Mouse (Mus musculus): ENCODE results near the gene Lnp1.
"Not testable (repeated sequence)": the region's sequence is repeated elsewhere in the genome, so short reads cannot be mapped to it uniquely, and the experiment has no call there.

The Lnp1 gene

GRCm38 (mm10) chr16:56928023-56928422 lies at the start of gene Lnp1:
TSS of gene Lnp1 (minus strand) at chr16:56928061.
- DNase-seq (ENCODE audit: inconsistent ontology term): peak; percentile 11

GRCm38 (mm10) chr16:56974646-56975045 lies 46.8 kb upstream of the Lnp1 start:
- no peak for DNase-seq (ENCODE audit: inconsistent ontology term)

- not testable (repeated sequence) for DNase-seq (ENCODE audit: inconsistent ontology term)
Observed at GRCm38 (mm10) chr16:56958311-56958710, 30.4 kb upstream of the Lnp1 start.

- no peak for DNase-seq (ENCODE audit: inconsistent ontology term)
Observed at GRCm38 (mm10) chr16:56949085-56949484, 21.2 kb upstream of the Lnp1 start.

- peak; percentile 27 for DNase-seq (ENCODE audit: inconsistent ontology term)
Observed at GRCm38 (mm10) chr16:56942341-56942740, 14.5 kb upstream of the Lnp1 start.

GRCm38 (mm10) chr16:56920102-56920657 lies 7.7 kb downstream of the Lnp1 start:
- peak; percentile 39 for DNase-seq (ENCODE audit: inconsistent ontology term)

- DNase-seq (ENCODE audit: inconsistent ontology term): no peak
Observed at GRCm38 (mm10) chr16:56917230-56917629, 10.6 kb downstream of the Lnp1 start.

- DNase-seq (ENCODE audit: inconsistent ontology term): no peak
Observed at GRCm38 (mm10) chr16:56908986-56909385, 18.9 kb downstream of the Lnp1 start.

GRCm38 (mm10) chr16:56902206-56902605 lies 25.7 kb downstream of the Lnp1 start:
- DNase-seq (ENCODE audit: inconsistent ontology term): not testable (repeated sequence)

GRCm38 (mm10) chr16:56891583-56891982 lies 36.3 kb downstream of the Lnp1 start:
- DNase-seq (ENCODE audit: inconsistent ontology term): no peak

- DNase-seq (ENCODE audit: inconsistent ontology term): peak; percentile 37
Observed at GRCm38 (mm10) chr16:56886616-56887116, 41.2 kb downstream of the Lnp1 start.

- peak; percentile 93 for DNase-seq (ENCODE audit: inconsistent ontology term)
Observed at GRCm38 (mm10) chr16:56885824-56886615, 41.8 kb downstream of the Lnp1 start, which contains the start of gene Tmem45a. TSS of gene Tmem45a (minus strand) at chr16:56886166.

- no peak for DNase-seq (ENCODE audit: inconsistent ontology term)
Observed at GRCm38 (mm10) chr16:56884811-56885210, 43.0 kb downstream of the Lnp1 start.

- peak; percentile 86 for DNase-seq (ENCODE audit: inconsistent ontology term)
Observed at GRCm38 (mm10) chr16:56873410-56873809, 54.5 kb downstream of the Lnp1 start.

- DNase-seq (ENCODE audit: inconsistent ontology term): peak; percentile 47
Observed at GRCm38 (mm10) chr16:56870458-56870857, 57.4 kb downstream of the Lnp1 start.

- no peak for DNase-seq (ENCODE audit: inconsistent ontology term)
Observed at GRCm38 (mm10) chr16:56868361-56868760, 59.5 kb downstream of the Lnp1 start.

GRCm38 (mm10) chr16:56867591-56867990 lies 60.3 kb downstream of the Lnp1 start:
- DNase-seq (ENCODE audit: inconsistent ontology term): no peak
